8 mouse cellular contexts compared by ENCODE assay signal in genomic region chr7:83810141-83811100, GRCm38 (mm10). TPM values are rescaled to one million over a fixed set of nuclear protein-coding genes. Genes with fewer than 3 reads are reported as not detected.
A peak's percentile ranks its signal among the peaks of the same experiment; 100 is the strongest.
DNase-seq lines count a peak whose midpoint lies in the region; ATAC-seq and TF ChIP-seq lines count a peak whose summit lies in the region.

No protein-coding gene starts in this region.

- TF ChIP-seq EP300 in liver, embryonic 14.5 days (IDR thresholded peaks at IDR 0.05; ENCODE audit: low read depth): no peak

- DNase-seq in ovary, postnatal 14 days (ENCODE audit: low spot score): peak; percentile 20
- no peak for DNase-seq in ovary, adult 18-20 months (ENCODE audit: low spot score)
- DNase-seq in fat pad, adult 2 months (ENCODE audit: extremely low read depth, low read depth, low spot score): peak; percentile 7
- peak; percentile 14 for DNase-seq in hindbrain, postnatal 0 days (ENCODE audit: low spot score)
- no peak for DNase-seq in liver, embryonic 14.5 days (ENCODE audit: low read depth in 3 of 3, low spot score in 3 of 3)
- no peak for DNase-seq in left cerebral cortex, adult 9 months (ENCODE audit: low spot score in 2 of 2)
- no peak for DNase-seq in layer of hippocampus, adult 9-11 months

- H3K4me1 ChIP-seq in hindbrain, postnatal 0 days (ENCODE audit: insufficient read depth, low read length): no peaks in the 10 kb centered on the region; the same call in none of the 2 replicates
- peaks cover 0 to 19% of the 10 kb centered on the region in 2 experiments; a peak in 2 of 4 replicates for H3K4me1 ChIP-seq in liver, embryonic 14.5 days (replicated peaks; ENCODE audit: control insufficient read depth in 2 of 2, insufficient read depth in 2 of 2, low read length in 1 of 2)
- peaks cover 25% of the 10 kb centered on the region for H3K4me1 ChIP-seq in neural tube, embryonic 12.5 days

- H3K9me3 ChIP-seq in hindbrain, postnatal 0 days (ENCODE audit: low read length): no peaks in the 10 kb centered on the region
- H3K9me3 ChIP-seq in liver, embryonic 14.5 days (ENCODE audit: control insufficient read depth, low read length): no peaks in the 10 kb centered on the region
- no peaks in the 10 kb centered on the region for H3K9me3 ChIP-seq in neural tube, embryonic 12.5 days

- H3K4me2 ChIP-seq in hindbrain, postnatal 0 days (ENCODE audit: low read depth, low read length): no peak overlapping the region
- no peak overlapping the region for H3K4me2 ChIP-seq in liver, embryonic 14.5 days (ENCODE audit: low read depth)
- peak overlapping the region; percentile 24; the same call in 1 of the 2 replicates for H3K4me2 ChIP-seq in neural tube, embryonic 12.5 days (replicated peaks)

- H3K27me3 ChIP-seq in hindbrain, postnatal 0 days (ENCODE audit: insufficient read depth, low read length): no peaks in the 10 kb centered on the region
- no peaks in the 10 kb centered on the region for H3K27me3 ChIP-seq in liver, embryonic 14.5 days (ENCODE audit: control insufficient read depth, insufficient read depth, low read length)
- no peaks in the 10 kb centered on the region for H3K27me3 ChIP-seq in neural tube, embryonic 12.5 days (replicated peaks)

- H3K36me3 ChIP-seq in hindbrain, postnatal 0 days (ENCODE audit: insufficient read depth, low read length): no peaks in the 10 kb centered on the region
- H3K36me3 ChIP-seq in liver, embryonic 14.5 days (replicated peaks; ENCODE audit: control insufficient read depth, insufficient read depth, low read depth): no peaks in the 10 kb centered on the region
- H3K36me3 ChIP-seq in neural tube, embryonic 12.5 days: no peaks in the 10 kb centered on the region

- no peak for ATAC-seq in hindbrain, postnatal 0 days
- peak; percentile 33; the same call in 1 of the 2 replicates for ATAC-seq in liver, embryonic 14.5 days (ENCODE audit: insufficient read depth)
- ATAC-seq in neural tube, embryonic 12.5 days (ENCODE audit: low FRiP score, low read depth): no peak

- no peak for TF ChIP-seq CTCF in hindbrain, postnatal 0 days (IDR thresholded peaks at IDR 0.05; ENCODE audit: low read depth)
- TF ChIP-seq CTCF in liver, embryonic 14.5 days (IDR thresholded peaks at IDR 0.05; ENCODE audit: low read depth): no peak

- H3K4me3 ChIP-seq in hindbrain, postnatal 0 days (ENCODE audit: low read length): no peak overlapping the region
- no peak overlapping the region for H3K4me3 ChIP-seq in liver, embryonic 14.5 days (ENCODE audit: insufficient read depth in 1 of 2, low read depth in 2 of 2, low read length in 2 of 2)
- no peak overlapping the region for H3K4me3 ChIP-seq in neural tube, embryonic 12.5 days

- no peak overlapping the region for H3K9ac ChIP-seq in hindbrain, postnatal 0 days (replicated peaks; ENCODE audit: low read length)
- no peak overlapping the region for H3K9ac ChIP-seq in liver, embryonic 14.5 days (replicated peaks)
- no peak overlapping the region for H3K9ac ChIP-seq in neural tube, embryonic 12.5 days

- H3K27ac ChIP-seq in hindbrain, postnatal 0 days: peak overlapping the region; percentile 2; the same call in 1 of the 2 replicates
- no peak overlapping the region for H3K27ac ChIP-seq in liver, embryonic 14.5 days
- no peak overlapping the region for H3K27ac ChIP-seq in neural tube, embryonic 12.5 days

- 23% methylated on average over 15 of the region's 15 CpGs for WGBS in hindbrain, postnatal 0 days
- WGBS in liver, embryonic 14.5 days (ENCODE audit: insufficient replicate concordance): 12% methylated on average over 15 of the region's 15 CpGs
- 22% methylated on average over 15 of the region's 15 CpGs for WGBS in neural tube, embryonic 12.5 days

RNA-seq across cellular contexts. Expression of gene Cfap161, which starts 15.7 kb away (rescaled TPM):
- total RNA-seq in hindbrain, postnatal 0 days (2014; rRNA removed): 1.2 and 2.5 TPM in 2 replicates
- polyA plus RNA-seq in hindbrain, postnatal 0 days (2015; fragmentation: Nextera tagmentation; extraction: Ambion mirVana): 2.1 and 2.2 TPM in 2 replicates
- polyA plus RNA-seq in liver, embryonic 14.5 days (2012; rRNA removed): 0.04 TPM in 1 of 2 replicates, not detected in the other
- polyA plus RNA-seq in liver, embryonic 14.5 days (2014; fragmentation: Nextera tagmentation; extraction: Ambion mirVana): 0.08 TPM in 1 of 2 replicates, not detected in the other
- polyA plus RNA-seq in neural tube, embryonic 12.5 days (2016; fragmentation: Nextera tagmentation; extraction: Ambion mirVana): 0.40 TPM in 1 of 2 replicates, not detected in the other

Comparison
In these comparisons a context has a peak if more than half of its experiments do, and no peak if none do; other contexts are left out.
1. DNase-seq: peak in ovary, postnatal 14 days (single experiment), fat pad, adult 2 months (single experiment) and hindbrain, postnatal 0 days (single experiment); none in ovary, adult 18-20 months (single experiment), liver, embryonic 14.5 days (0 of 3), left cerebral cortex, adult 9 months (0 of 2) and layer of hippocampus, adult 9-11 months (single experiment).